Mouse (Mus musculus) limb, embryonic 15.5 days (tissue): ENCODE results near the gene Ect2. TPM values are rescaled to one million over a fixed set of nuclear protein-coding genes. Genes with fewer than 3 reads are reported as not detected.

Source experiments
- ATAC-seq: fragments of 200-750 bp; cut with Nextera tagmentation; 2 replicates; pipeline ENCODE4 v1.8.0; 2017; ENCODE audit warnings: low read depth, moderate TSS enrichment; ENCODE audit not compliant: insufficient number of reproducible peaks, low FRiP score, low TSS enrichment
- H3K27ac ChIP-seq: fragments of 300-500 bp; sonication (generic); 2 replicates; pipeline ENCODE4 v1.5.1; 2015; ENCODE audit warnings: moderate library complexity, mild to moderate bottlenecking, inconsistent platforms
- H3K27me3 ChIP-seq: fragments of 300-500 bp; sonication (generic); 2 replicates; pipeline ENCODE4 v1.6.1; 2015; ENCODE audit warnings: inconsistent platforms
- H3K36me3 ChIP-seq: fragments of 300-500 bp; sonication (generic); 2 replicates; pipeline ENCODE4 v1.6.1; 2015; ENCODE audit warnings: inconsistent platforms
- H3K4me1 ChIP-seq: fragments of 300-500 bp; sonication (generic); 2 replicates; pipeline ENCODE4 v1.6.1; 2015; ENCODE audit warnings: inconsistent platforms
- H3K4me2 ChIP-seq: fragments of 300-500 bp; sonication (generic); 2 replicates; pipeline ENCODE4 v1.6.1; 2015; ENCODE audit warnings: mild to moderate bottlenecking, inconsistent platforms
- H3K4me3 ChIP-seq: fragments of 300-500 bp; sonication (generic); 2 replicates; pipeline ENCODE4 v1.5.1; 2015; ENCODE audit warnings: mild to moderate bottlenecking, inconsistent platforms
- H3K9ac ChIP-seq: fragments of 300-500 bp; sonication (generic); 2 replicates; pipeline ENCODE4 v1.6.1; 2015; ENCODE audit warnings: inconsistent platforms
- H3K9me3 ChIP-seq: fragments of 300-500 bp; sonication (generic); 2 replicates; pipeline ENCODE4 v1.6.1; 2016; ENCODE audit warnings: inconsistent platforms
- WGBS: fragments of 180-500 bp; shearing (Covaris S2); methylation state at CpG from one replicate; pipeline ENCODE4 v1.1.7; 2015; 5-methylcytosine and 5-hydroxymethylcytosine counted together
- polyA plus RNA-seq: library from polyadenylated mRNA; unstranded; fragments of >200 nt; fragmentation: Nextera tagmentation; extraction: Ambion mirVana; gene quantifications from 2 replicates; pipeline ENCODE4 v1.2.1, GENCODE M21; 2015

Ect2 gene
- polyA plus RNA-seq, 1 experiment from 2014 or later, result 34.8 TPM

DNA sequence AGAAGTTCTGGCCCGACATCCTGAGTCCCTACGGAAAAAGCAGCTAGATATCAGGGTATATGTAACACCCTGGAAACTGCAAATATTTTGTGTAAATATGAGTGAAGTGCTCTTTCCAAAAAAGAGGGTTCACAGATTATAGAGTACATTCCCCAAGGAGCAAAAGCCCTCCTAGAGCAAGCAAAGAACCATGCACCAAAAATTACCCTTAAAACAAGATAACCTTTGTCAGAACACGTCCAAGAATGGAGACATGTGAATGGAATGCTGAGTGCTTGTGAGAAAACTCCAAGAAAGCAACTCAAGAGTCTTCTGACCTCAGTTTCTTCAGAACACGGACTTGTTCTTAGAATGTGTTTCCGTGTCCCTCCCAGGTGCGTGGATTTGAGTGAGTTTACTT is 50.7 kb downstream of the Ect2 start:
- H3K4me1 ChIP-seq, result no peaks in the 10 kb centered on the region
- peaks cover 27% of the 10 kb centered on the region for H3K36me3 ChIP-seq
- H3K9me3 ChIP-seq, result no peaks in the 10 kb centered on the region
- H3K27ac ChIP-seq, result no peak overlapping the region
- ATAC-seq, result no peak
- H3K27me3 ChIP-seq, result no peaks in the 10 kb centered on the region
- H3K9ac ChIP-seq, result no peak overlapping the region
- no peak overlapping the region for H3K4me2 ChIP-seq
- WGBS, result 74% methylated on average over 6 of the region's 6 CpGs
- no peak overlapping the region for H3K4me3 ChIP-seq

DNA sequence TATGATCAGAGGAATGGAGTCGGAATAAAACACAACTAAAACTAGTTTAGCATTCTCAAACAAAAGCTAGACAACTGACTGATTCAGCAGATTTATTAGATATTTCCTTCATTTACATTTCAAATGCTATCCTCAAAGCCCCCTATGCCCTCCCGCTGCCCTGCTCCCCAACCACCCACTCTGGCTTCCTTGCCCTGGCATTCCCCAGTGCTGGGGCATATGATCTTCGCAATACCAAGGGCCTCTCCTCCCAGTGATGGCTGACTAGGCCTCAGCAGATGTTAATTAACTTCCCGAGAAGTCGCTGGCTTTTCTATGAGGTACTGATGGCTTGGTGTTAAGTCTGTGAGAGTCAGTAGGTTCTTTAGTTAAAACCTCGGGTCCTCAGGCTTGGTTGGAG is 55.0 kb downstream of the Ect2 start:
- H3K9ac ChIP-seq, result no peak overlapping the region
- H3K27me3 ChIP-seq, result no peaks in the 10 kb centered on the region
- H3K36me3 ChIP-seq, result peaks cover 30% of the 10 kb centered on the region
- no peak overlapping the region for H3K27ac ChIP-seq
- no peak overlapping the region for H3K4me3 ChIP-seq
- H3K4me2 ChIP-seq, result no peak overlapping the region
- ATAC-seq, result no peak
- 92% methylated on average over 6 of the region's 6 CpGs for WGBS
- no peaks in the 10 kb centered on the region for H3K4me1 ChIP-seq
- H3K9me3 ChIP-seq, result no peaks in the 10 kb centered on the region

DNA sequence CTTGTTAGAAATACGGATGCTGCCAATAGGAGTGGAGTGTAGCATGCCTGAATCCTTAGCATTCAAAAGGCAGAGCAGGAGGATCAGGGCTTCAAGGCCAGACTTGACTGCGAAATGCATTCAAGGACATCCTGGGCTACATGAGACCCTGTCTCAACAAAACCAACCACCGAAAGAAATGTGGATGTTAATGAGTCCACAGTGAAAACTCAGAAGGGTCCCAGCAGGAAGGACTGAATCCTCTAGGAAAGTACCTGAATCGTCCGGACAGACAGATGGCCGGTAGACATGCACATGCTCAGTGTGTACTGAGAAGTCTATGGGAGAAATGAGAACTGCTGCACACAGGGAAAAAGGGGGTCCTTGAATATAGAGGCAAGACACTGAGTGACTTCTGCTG is 67.5 kb downstream of the Ect2 start:
- Histone ChIP-seq H3K9ac (no peak overlapping the region), H3K4me2 (no peak overlapping the region), H3K27me3 (no peaks in the 10 kb centered on the region), H3K27ac (no peak overlapping the region), H3K36me3 (peaks cover 12% of the 10 kb centered on the region), H3K9me3 (no peaks in the 10 kb centered on the region), H3K4me1 (no peaks in the 10 kb centered on the region), H3K4me3 (no peak overlapping the region)
- no peak for ATAC-seq
- WGBS, result 94% methylated on average over 6 of the region's 6 CpGs

DNA sequence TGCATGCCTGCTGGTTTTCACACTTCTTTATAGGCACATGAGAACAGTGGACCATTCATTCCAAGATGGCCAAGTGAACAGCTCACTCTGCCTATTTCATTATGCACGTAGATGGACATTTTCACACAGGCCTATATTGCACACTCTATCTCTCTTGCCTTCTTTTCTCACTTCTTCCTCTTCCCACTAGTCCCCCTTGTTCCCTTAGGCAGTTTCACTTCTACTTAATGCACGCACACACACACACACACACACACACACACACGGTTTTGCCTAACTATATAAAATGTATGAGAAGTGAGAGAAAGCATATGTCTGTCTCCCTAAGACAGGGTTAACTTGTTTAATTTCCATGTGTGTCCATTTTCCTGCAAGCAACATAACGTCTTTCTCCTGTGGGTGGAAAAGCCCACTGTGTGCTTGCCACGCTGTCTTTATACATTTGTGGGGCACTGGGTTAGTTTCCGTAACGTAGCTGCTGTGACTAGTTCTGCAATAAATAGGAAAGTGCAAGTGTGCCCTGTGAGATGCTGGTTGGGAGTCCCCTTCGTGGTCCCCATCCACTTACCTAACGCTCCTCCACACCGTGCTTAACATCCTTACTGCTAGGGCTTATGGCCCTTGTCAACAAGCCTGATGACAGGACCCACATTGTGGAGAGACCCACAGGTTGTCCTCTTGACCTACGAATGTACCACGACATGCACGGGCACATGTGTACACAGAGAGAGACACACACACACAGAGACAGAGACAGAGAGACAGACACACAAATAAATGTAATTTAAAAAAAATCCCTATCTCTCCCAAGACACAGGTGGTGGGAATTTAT is 72.2 kb downstream of the Ect2 start:
- H3K27ac ChIP-seq, result no peak overlapping the region
- no peaks in the 10 kb centered on the region for H3K27me3 ChIP-seq
- no peak overlapping the region for H3K4me2 ChIP-seq
- 76% methylated on average over 13 of the region's 13 CpGs for WGBS
- no peak overlapping the region for H3K4me3 ChIP-seq
- no peak overlapping the region for H3K9ac ChIP-seq
- H3K9me3 ChIP-seq, result no peaks in the 10 kb centered on the region
- no peaks in the 10 kb centered on the region for H3K4me1 ChIP-seq
- no peaks in the 10 kb centered on the region for H3K36me3 ChIP-seq
- no peak for ATAC-seq

DNA sequence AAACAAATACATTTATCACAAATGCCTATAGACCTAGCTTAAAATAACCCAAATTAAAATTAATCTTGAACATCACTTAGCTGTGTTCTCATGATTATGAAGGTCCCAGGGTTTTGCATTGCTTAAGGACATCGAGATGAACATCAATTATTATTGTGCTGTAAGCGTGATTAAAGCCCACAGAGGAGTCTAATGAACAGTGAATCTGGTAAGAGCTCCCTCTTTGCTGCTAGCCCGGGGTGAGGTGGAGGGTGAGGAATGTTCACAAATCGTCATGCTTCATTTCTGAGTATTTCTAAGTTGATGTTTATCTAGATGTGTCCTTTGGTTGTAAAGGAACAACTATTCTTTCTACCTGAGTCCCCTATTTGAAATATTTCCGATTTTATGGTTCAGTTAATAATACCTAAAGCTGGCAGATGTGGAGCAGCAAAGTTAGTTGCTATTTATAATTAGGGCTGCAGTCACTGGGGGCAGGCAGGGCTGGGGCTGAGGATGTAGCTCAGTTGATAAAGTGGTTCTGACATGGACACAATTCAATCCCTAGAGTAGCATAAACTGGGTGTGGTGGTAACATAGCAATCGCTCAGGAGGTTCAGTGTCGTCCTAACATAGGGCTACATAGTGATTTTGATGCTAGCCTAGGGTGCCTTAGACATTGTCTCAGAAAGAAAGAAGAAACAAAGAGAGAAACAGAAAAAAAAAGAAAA is 73.5 kb downstream of the Ect2 start:
- Histone ChIP-seq H3K9ac (no peak overlapping the region), H3K27me3 (no peaks in the 10 kb centered on the region), H3K4me2 (no peak overlapping the region), H3K27ac (no peak overlapping the region), H3K9me3 (no peaks in the 10 kb centered on the region), H3K36me3 (no peaks in the 10 kb centered on the region), H3K4me1 (no peaks in the 10 kb centered on the region), H3K4me3 (no peak overlapping the region)
- WGBS, result 74% methylated on average over 7 of the region's 7 CpGs
- no peak for ATAC-seq

DNA sequence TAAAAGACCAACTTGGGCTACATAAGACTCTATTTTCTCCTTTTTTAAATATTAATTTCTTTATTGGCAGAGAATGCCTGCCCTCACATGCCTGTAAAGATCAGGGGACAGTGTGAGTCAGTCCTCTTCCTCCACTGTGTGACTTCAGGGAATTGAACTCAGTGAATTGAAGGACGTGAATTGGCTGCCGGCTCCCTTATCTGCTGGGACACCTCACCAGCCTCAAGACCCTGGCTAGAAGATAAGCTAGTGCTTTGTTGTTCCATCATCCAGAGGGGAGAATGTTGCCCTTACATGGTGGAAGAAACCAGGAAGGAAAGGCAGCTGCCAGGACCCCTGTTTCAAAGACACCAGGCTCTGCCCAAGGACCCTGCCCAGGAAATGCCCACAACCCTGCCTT is 79.8 kb downstream of the Ect2 start:
- ATAC-seq, result no peak
- H3K4me3 ChIP-seq, result no peak overlapping the region
- H3K27ac ChIP-seq, result no peak overlapping the region
- WGBS, result 73% methylated on average over 2 of the region's 2 CpGs
- no peaks in the 10 kb centered on the region for H3K36me3 ChIP-seq
- H3K9me3 ChIP-seq, result no peaks in the 10 kb centered on the region
- H3K4me1 ChIP-seq, result no peaks in the 10 kb centered on the region
- H3K4me2 ChIP-seq, result no peak overlapping the region
- H3K9ac ChIP-seq, result no peak overlapping the region
- H3K27me3 ChIP-seq, result no peaks in the 10 kb centered on the region

DNA sequence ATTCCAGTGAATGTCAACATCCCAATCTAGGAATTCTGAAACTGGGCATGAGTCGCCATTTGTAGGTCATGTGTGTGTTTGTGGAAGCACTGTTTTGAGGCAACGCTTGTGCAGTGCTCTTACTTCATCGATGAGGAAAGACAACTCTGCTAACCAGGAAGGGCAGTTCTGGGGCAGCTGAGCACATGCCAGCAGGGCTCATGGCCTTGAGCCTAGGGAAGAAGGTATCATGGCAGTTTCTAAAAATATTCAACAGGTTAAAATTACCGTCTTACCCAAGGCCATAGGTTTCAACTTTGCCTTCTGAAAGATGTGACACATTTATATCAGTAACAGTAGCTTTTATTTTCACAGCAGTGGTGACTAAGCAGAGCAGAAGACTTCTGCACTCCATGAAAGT is 82.0 kb downstream of the Ect2 start:
- no peaks in the 10 kb centered on the region for H3K36me3 ChIP-seq
- 90% methylated on average over 4 of the region's 4 CpGs for WGBS
- H3K27me3 ChIP-seq, result no peaks in the 10 kb centered on the region
- H3K4me1 ChIP-seq, result no peaks in the 10 kb centered on the region
- no peak overlapping the region for H3K4me2 ChIP-seq
- no peak overlapping the region for H3K27ac ChIP-seq
- H3K9ac ChIP-seq, result no peak overlapping the region
- no peaks in the 10 kb centered on the region for H3K9me3 ChIP-seq
- no peak overlapping the region for H3K4me3 ChIP-seq
- ATAC-seq, result no peak

DNA sequence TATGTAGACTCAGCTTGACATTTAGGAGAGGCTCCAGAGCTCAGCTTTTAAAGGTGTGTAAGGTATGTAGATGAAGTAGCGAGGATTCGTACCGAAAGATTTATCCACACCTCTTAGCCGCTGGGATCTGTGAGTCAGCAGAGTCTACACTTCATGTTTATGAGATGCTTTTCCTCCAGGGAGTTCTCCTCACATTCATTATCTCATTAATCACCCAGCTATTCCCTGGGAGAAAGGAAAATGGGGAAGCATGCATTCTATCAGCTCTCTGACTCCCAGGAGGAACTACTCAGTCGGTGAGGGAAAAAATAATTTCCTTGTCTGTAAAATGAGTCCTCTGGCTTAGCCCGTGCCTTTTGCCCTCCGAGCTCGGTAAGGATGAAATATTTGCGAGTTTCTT is 83.3 kb downstream of the Ect2 start:
- ATAC-seq, result no peak
- H3K4me1 ChIP-seq, result no peaks in the 10 kb centered on the region
- WGBS, result 61% methylated on average over 9 of the region's 9 CpGs
- H3K9ac ChIP-seq, result no peak overlapping the region
- H3K36me3 ChIP-seq, result no peaks in the 10 kb centered on the region
- no peaks in the 10 kb centered on the region for H3K27me3 ChIP-seq
- no peak overlapping the region for H3K4me2 ChIP-seq
- H3K9me3 ChIP-seq, result no peaks in the 10 kb centered on the region
- no peak overlapping the region for H3K27ac ChIP-seq
- H3K4me3 ChIP-seq, result no peak overlapping the region

DNA sequence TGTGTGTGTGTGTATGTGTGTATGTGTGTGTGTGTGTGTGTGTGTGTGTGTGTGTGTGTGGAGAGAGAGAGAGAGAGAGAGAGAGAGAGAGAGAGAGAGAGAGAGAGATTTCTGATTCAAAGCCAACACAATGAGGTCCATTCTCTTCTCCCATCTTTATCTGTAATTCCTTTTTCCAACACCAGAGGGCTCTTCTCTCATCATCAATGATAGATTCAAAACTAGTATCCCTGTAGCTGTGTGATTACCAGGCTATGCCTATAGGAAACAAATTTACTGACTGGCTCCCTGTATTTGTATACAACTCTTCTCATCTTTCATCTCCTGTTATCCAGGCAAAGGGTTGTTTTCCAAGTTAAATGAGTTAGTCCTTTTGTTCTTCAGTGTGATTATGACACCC is 86.5 kb downstream of the Ect2 start:
- H3K9ac ChIP-seq, result no peak overlapping the region
- no peaks in the 10 kb centered on the region for H3K9me3 ChIP-seq
- H3K27ac ChIP-seq, result no peak overlapping the region
- no peaks in the 10 kb centered on the region for H3K4me1 ChIP-seq
- ATAC-seq, result no peak
- no peak overlapping the region for H3K4me3 ChIP-seq
- no peak overlapping the region for H3K4me2 ChIP-seq
- no peaks in the 10 kb centered on the region for H3K27me3 ChIP-seq
- H3K36me3 ChIP-seq, result no peaks in the 10 kb centered on the region

DNA sequence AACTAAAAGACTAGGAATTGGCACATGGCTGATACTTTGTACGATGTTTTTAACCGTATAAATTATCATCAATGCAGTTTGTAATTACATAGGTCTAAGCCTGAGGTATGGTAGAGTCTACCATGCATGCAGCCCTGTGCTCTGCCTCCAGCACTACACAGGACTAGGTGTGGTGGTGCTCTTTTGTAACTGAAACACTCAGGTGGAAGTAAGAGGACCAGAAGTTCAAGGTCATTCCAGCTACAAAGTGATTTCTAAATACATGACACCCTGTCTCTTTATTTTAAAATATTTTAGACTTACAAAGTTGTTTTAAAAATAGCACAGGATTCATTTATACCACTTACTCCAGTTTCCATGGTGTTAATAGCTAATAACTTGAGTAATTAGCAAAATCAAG is 88.8 kb downstream of the Ect2 start:
- Histone ChIP-seq H3K36me3 (no peaks in the 10 kb centered on the region), H3K9me3 (no peaks in the 10 kb centered on the region), H3K4me3 (no peak overlapping the region), H3K27ac (no peak overlapping the region), H3K4me2 (no peak overlapping the region), H3K9ac (no peak overlapping the region), H3K4me1 (no peaks in the 10 kb centered on the region), H3K27me3 (no peaks in the 10 kb centered on the region)
- WGBS, result 92% methylated on average over 2 of the region's 2 CpGs
- no peak for ATAC-seq

DNA sequence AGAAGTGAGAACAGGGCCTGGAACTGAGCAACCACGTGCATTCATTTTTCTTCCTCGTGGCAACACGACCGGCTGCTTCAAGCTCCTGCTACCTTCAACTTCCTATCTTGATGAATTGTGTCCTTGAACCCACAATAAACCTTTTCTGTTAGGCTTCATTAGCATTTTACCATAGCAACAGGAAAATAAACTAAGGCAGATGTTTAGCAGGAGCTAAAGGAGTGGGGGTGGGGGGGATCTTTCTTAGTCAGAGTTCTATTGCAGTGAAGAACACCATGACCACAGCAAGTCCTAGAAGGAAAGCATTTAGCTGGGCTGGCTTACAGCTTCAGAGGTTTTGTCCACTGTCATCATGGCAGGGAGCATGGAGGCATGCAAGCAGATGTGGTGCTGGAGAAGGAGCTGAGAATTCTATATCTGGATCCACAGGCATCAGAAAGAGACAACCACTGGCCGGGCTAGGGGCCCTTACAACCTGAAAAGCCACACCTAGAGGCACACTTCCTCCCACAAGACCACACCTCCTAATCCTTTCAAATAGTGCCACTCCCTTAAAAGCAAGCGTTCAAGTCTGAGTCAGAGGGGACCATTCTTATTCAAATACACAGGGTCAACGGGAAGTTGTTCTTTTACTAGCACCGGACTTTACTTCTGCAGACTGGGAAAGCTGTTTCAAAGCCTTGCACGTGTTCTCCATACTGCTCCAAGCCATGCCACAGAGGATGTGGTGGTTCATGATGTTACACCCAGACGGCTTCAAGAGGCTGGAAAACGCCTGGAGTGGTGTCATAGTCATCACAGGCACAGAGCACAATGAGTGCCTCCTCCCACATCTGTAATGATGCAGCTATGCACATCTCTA is 90.0 kb downstream of the Ect2 start:
- H3K9me3 ChIP-seq, result no peaks in the 10 kb centered on the region
- H3K4me1 ChIP-seq, result no peaks in the 10 kb centered on the region
- H3K4me2 ChIP-seq, result no peak overlapping the region
- WGBS, result 76% methylated on average over 11 of the region's 11 CpGs
- no peaks in the 10 kb centered on the region for H3K36me3 ChIP-seq
- no peak for ATAC-seq
- no peak overlapping the region for H3K27ac ChIP-seq
- no peaks in the 10 kb centered on the region for H3K27me3 ChIP-seq
- H3K9ac ChIP-seq, result no peak overlapping the region
- H3K4me3 ChIP-seq, result no peak overlapping the region

DNA sequence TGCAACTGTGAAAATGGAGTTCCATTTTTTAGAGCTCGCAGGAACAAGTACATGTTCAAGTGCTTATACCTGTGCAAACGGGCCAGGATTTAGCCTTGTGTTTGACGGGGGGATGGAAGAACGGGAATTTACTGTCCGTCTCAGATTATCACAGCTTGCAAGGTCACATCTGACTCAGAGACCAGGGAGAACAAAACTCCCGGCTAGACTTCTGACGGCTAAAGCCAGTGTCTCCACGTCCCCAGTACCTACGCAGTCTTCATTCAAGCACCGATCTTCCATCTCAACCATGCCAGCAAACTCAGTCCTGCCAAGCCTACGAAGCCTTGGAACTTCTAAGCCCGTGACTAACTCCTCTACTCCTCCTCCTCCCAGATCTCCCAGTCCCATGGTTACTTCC is 93.2 kb downstream of the Ect2 start:
- Histone ChIP-seq H3K9ac (no peak overlapping the region), H3K36me3 (no peaks in the 10 kb centered on the region), H3K9me3 (no peaks in the 10 kb centered on the region), H3K27me3 (no peaks in the 10 kb centered on the region), H3K4me1 (no peaks in the 10 kb centered on the region), H3K27ac (no peak overlapping the region), H3K4me3 (no peak overlapping the region), H3K4me2 (no peak overlapping the region)
- no peak for ATAC-seq
- 93% methylated on average over 12 of the region's 12 CpGs for WGBS
